Mouse (Mus musculus) kidney, embryonic 14.5 days (tissue): ENCODE results near the gene Edrf1. TPM values are rescaled to one million over a fixed set of nuclear protein-coding genes. Genes with fewer than 3 reads are reported as not detected.

Experiments used
- ATAC-seq: fragments of 200-750 bp; cut with Nextera tagmentation; 2 replicates; pipeline ENCODE4 v1.8.0; 2017; ENCODE audit warnings: moderate number of reproducible peaks, mild to moderate bottlenecking, moderate TSS enrichment, moderate library complexity; ENCODE audit not compliant: low FRiP score, low TSS enrichment
- H3K27ac ChIP-seq: fragments of 300-500 bp; sonication (generic); 2 replicates; pipeline ENCODE4 v1.5.1; 2014; ENCODE audit warnings: low read depth, mild to moderate bottlenecking, low read length, moderate library complexity, mixed read lengths
- H3K27me3 ChIP-seq: fragments of 300-500 bp; sonication (generic); 2 replicates; pipeline ENCODE4 v1.6.1; 2014; ENCODE audit warnings: mild to moderate bottlenecking, low read length; ENCODE audit not compliant: control insufficient read depth, insufficient read depth
- H3K36me3 ChIP-seq: fragments of 300-500 bp; sonication (generic); 2 replicates; pipeline ENCODE4 v1.6.1; 2014; ENCODE audit warnings: low read length, mixed read lengths; ENCODE audit not compliant: control insufficient read depth, insufficient read depth
- H3K4me1 ChIP-seq: fragments of 300-500 bp; sonication (generic); 2 replicates; pipeline ENCODE4 v1.6.1; 2014; ENCODE audit warnings: low read length, mixed read lengths; ENCODE audit not compliant: control insufficient read depth, insufficient read depth
- H3K4me2 ChIP-seq: fragments of 300-500 bp; sonication (generic); replicated peaks from 2 replicates; pipeline ENCODE4 v1.6.1; 2014; ENCODE audit warnings: low read depth, mild to moderate bottlenecking, low read length
- H3K4me3 ChIP-seq: fragments of 300-500 bp; sonication (generic); 2 replicates; pipeline ENCODE4 v1.5.1; 2014; ENCODE audit warnings: mild to moderate bottlenecking, low read length
- H3K9ac ChIP-seq: fragments of 300-500 bp; sonication (generic); 2 replicates; pipeline ENCODE4 v1.6.1; 2014; ENCODE audit warnings: low read depth, mild to moderate bottlenecking, low read length, moderate library complexity
- H3K9me3 ChIP-seq: fragments of 300-500 bp; sonication (generic); 2 replicates; pipeline ENCODE4 v1.6.1; 2016; ENCODE audit warnings: low read length; ENCODE audit not compliant: control insufficient read depth
- WGBS: fragments of 180-500 bp; shearing (Covaris S2); extraction: QIAGEN DNeasy Blood & Tissue Kit; methylation state at CpG from one replicate; pipeline ENCODE4 v1.1.7; 2014; 5-methylcytosine and 5-hydroxymethylcytosine counted together
- polyA plus RNA-seq: library from polyadenylated mRNA; unstranded; fragments of >200 nt; fragmentation: Nextera tagmentation; extraction: Ambion mirVana; gene quantifications from 2 replicates; pipeline ENCODE4 v1.2.1, GENCODE M21; 2014

The Edrf1 gene
- polyA plus RNA-seq, 1 experiment from 2014 or later, result 26.9 TPM

GRCm38 (mm10) chr7:133636738-133637352 is 498 bp upstream of the Edrf1 start:
- Histone ChIP-seq H3K36me3 (peaks cover 26% of the 10 kb centered on the region), H3K9ac (peak overlapping the region; percentile 75), H3K4me3 (peak overlapping the region; percentile 94), H3K4me2 (peak overlapping the region; percentile 77), H3K27me3 (no peaks in the 10 kb centered on the region), H3K9me3 (no peaks in the 10 kb centered on the region), H3K4me1 (peaks cover 4% of the 10 kb centered on the region), H3K27ac (peak overlapping the region; percentile 89)
- 3% methylated on average over 21 of the region's 21 CpGs for WGBS
- peak; percentile 34 for ATAC-seq

- peak overlapping the region; percentile 66 for H3K27ac ChIP-seq
- H3K36me3 ChIP-seq, result peaks cover 41% of the 10 kb centered on the region
- peak overlapping the region; percentile 86 for H3K9ac ChIP-seq
- peaks cover 4% of the 10 kb centered on the region for H3K4me1 ChIP-seq
- H3K4me2 ChIP-seq, result peak overlapping the region; percentile 80
- H3K27me3 ChIP-seq, result no peaks in the 10 kb centered on the region
- ATAC-seq, result no peak
- whole genome bisulfite sequencing, result 8% methylated on average over 13 of the region's 13 CpGs
- no peaks in the 10 kb centered on the region for H3K9me3 ChIP-seq
- H3K4me3 ChIP-seq, result peak overlapping the region; percentile 94
These were observed 963 bp downstream of the Edrf1 start for GRCm38 (mm10) chr7:133638306-133638705.

DNA sequence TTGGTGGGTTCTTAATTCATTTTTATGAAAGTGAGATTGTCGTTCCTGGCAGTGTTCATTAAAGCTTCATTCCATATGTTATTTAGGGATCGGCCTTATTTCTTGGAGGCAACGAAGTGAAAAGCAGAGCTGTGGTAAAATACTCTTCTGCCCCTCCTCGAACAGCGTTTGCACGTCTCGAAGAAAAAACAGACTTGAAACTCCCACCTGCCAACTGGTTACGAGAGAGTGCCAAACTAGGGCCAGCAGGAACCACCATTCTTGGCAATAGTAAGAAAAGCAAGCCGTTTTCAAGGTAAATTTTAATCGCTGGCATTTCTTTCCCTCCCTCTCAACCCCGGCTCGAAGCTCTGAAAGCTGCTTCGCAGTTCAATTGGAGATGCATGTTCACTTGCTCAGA is 1.5 kb downstream of the Edrf1 start:
- Histone ChIP-seq H3K36me3 (peaks cover 46% of the 10 kb centered on the region), H3K9ac (peak overlapping the region; percentile 86; the same call in 1 of the 2 replicates), H3K4me2 (peak overlapping the region; percentile 80), H3K9me3 (no peaks in the 10 kb centered on the region), H3K4me1 (peaks cover 4% of the 10 kb centered on the region), H3K4me3 (peak overlapping the region; percentile 94; the same call in 1 of the 2 replicates), H3K27me3 (no peaks in the 10 kb centered on the region), H3K27ac (no peak overlapping the region)
- no peak for ATAC-seq
- WGBS, result 78% methylated on average over 13 of the region's 13 CpGs

- Histone ChIP-seq H3K36me3 (peaks cover 95% of the 10 kb centered on the region), H3K4me3 (no peak overlapping the region), H3K27me3 (no peaks in the 10 kb centered on the region), H3K9ac (no peak overlapping the region), H3K4me1 (no peaks in the 10 kb centered on the region), H3K9me3 (no peaks in the 10 kb centered on the region), H3K4me2 (no peak overlapping the region), H3K27ac (no peak overlapping the region)
- 91% methylated on average over 6 of the region's 6 CpGs for WGBS
- no peak for ATAC-seq
These were observed 8.4 kb downstream of the Edrf1 start for GRCm38 (mm10) chr7:133645716-133646115.

DNA sequence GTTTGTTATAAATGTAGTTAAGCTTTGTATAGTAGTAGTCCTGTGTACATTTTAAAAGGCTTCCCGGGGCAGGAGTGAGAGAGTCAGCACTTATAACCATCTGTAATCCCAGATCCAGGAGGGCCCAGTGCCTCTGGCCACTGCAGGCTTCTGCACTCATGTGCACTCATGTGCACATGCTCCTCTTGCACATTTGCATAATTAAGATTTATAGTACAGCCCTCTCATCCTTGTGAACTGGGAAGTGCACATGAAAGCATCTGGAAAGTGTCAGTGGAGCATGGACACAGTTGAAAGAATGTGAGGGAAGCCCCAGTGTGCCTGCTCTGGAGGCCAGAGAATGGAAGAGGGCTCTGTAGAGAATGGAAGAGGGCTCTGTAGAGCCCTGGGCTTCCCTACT is 25.1 kb downstream of the Edrf1 start:
- Histone ChIP-seq H3K27ac (no peak overlapping the region), H3K4me2 (no peak overlapping the region), H3K9ac (no peak overlapping the region), H3K9me3 (no peaks in the 10 kb centered on the region), H3K36me3 (peaks cover 97% of the 10 kb centered on the region), H3K4me1 (no peaks in the 10 kb centered on the region), H3K4me3 (no peak overlapping the region), H3K27me3 (no peaks in the 10 kb centered on the region)
- ATAC-seq, result no peak
- 75% methylated on average over 1 of the region's 1 CpGs for WGBS

DNA sequence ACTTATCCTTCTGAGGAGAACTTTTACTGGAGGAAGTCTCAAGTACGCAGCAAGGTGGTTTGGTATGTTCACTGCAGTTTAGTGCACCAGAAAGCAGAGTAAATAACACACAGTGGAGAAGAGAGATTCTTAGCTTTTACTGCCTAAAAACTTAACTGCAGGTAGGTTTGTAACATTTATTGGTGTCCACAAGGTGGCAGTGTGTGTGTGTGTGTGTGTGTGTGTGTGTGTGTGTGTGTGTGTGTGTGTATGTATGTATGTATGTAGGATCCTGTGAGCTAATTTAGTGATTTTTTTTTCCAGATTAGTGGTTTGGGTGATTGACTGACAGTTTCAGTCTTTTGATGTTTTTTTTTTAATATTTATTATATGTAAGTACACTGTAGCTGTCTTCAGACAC is 31.7 kb downstream of the Edrf1 start:
- no peaks in the 10 kb centered on the region for H3K27me3 ChIP-seq
- no peaks in the 10 kb centered on the region for H3K4me1 ChIP-seq
- H3K4me3 ChIP-seq, result no peak overlapping the region
- WGBS, result 92% methylated on average over 1 of the region's 1 CpGs
- H3K9me3 ChIP-seq, result no peaks in the 10 kb centered on the region
- no peak for ATAC-seq
- H3K27ac ChIP-seq, result no peak overlapping the region
- H3K9ac ChIP-seq, result no peak overlapping the region
- H3K4me2 ChIP-seq, result no peak overlapping the region
- H3K36me3 ChIP-seq, result peaks cover 93% of the 10 kb centered on the region

DNA sequence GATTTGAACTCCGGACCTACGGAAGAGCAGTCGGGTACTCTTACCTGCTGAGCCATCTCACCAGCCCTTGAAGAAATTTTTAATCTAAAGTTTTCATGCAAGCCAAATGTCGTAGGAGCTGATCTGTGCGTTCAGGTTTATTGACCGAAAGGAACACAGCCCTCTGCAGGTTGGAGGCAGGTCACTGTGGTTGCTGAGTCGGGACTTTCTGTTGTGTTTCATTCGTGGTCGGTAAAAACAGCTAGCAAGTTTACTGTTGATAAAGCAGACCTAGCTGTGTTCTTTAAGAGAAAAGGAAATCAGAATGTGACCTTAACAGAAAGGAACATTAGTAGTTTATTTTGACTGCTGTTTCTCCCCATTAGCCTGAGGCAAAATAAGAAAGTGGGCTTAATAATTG is 32.6 kb downstream of the Edrf1 start:
- H3K4me3 ChIP-seq, result no peak overlapping the region

DNA sequence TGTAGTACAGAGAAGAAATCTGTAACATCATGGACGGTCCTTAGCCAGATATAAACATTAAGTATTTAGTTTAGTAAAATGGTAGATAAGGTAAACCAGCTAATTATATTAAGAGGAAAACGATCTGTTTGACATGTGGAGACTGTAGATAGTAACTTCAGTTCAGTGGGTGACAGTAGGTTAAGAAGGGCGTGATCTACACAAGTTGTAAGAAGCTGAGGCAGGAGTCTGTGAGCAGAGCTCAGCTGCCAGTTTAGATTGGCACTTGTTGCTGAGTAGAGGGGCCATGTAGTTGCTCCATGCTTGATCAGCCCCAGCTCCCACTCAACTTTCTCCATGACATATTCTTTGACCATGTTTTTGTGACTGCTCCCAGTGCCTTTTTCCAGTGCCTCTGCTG is 33.5 kb downstream of the Edrf1 start:
- no peak overlapping the region for H3K27ac ChIP-seq
- no peak overlapping the region for H3K4me2 ChIP-seq
- H3K9ac ChIP-seq, result no peak overlapping the region
- no peaks in the 10 kb centered on the region for H3K4me1 ChIP-seq
- no peaks in the 10 kb centered on the region for H3K9me3 ChIP-seq
- no peak for ATAC-seq
- H3K4me3 ChIP-seq, result no peak overlapping the region
- no peaks in the 10 kb centered on the region for H3K27me3 ChIP-seq
- H3K36me3 ChIP-seq, result peaks cover 78% of the 10 kb centered on the region
- WGBS, result 93% methylated on average over 3 of the region's 3 CpGs

More for the DNA sequence above, 32.6 kb downstream of the Edrf1 start:
- H3K9me3 ChIP-seq, result no peaks in the 10 kb centered on the region
- no peak overlapping the region for H3K27ac ChIP-seq
- H3K4me2 ChIP-seq, result no peak overlapping the region
- peaks cover 87% of the 10 kb centered on the region for H3K36me3 ChIP-seq
- H3K27me3 ChIP-seq, result no peaks in the 10 kb centered on the region
- no peaks in the 10 kb centered on the region for H3K4me1 ChIP-seq
- WGBS, result 91% methylated on average over 9 of the region's 9 CpGs
- no peak for ATAC-seq
- H3K9ac ChIP-seq, result no peak overlapping the region

- WGBS, result 73% methylated on average over 9 of the region's 9 CpGs
- Histone ChIP-seq H3K4me2 (no peak overlapping the region), H3K4me3 (no peak overlapping the region), H3K27ac (no peak overlapping the region), H3K9ac (no peak overlapping the region), H3K9me3 (no peaks in the 10 kb centered on the region), H3K4me1 (no peaks in the 10 kb centered on the region), H3K36me3 (peaks cover 30% of the 10 kb centered on the region), H3K27me3 (no peaks in the 10 kb centered on the region)
- no peak for ATAC-seq
These were observed 38.7 kb downstream of the Edrf1 start for GRCm38 (mm10) chr7:133676002-133676401.
